Mouse (Mus musculus): ENCODE data around the gene Fam129b. TPM values are rescaled to one million over a fixed set of nuclear protein-coding genes. Genes with fewer than 3 reads are reported as not detected.

Gene Fam129b
- polyA plus RNA-seq, 1 experiment from 2014 or later, result 39.0 TPM

DNA sequence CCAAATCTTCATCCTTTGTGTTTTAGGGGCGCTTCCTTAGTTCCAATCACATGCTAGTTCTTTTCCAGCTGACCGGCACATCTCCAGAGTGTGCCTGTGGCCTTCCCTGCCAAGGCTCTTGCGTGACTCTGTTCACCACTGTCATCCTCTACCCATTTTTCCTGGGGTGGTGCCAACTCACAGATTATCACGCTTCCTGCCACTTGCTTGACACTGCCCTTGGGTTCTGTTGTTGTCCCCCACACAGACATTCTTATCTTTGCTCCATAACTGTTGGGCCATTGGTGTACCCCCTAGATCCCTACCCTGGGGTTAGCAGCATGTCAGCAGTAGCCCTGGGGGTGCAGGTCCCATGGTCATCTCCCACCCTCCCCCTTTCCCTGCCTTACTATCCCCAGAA, 27.6 kb downstream of the Fam129b start:
- no peak overlapping the region for H3K4me2 ChIP-seq (ENCODE audit: low read depth, low read length)
- DNase-seq (ENCODE audit: low spot score) (no peak), ATAC-seq (ENCODE audit: low read depth) (no peak)
- WGBS, result 92% methylated on average over 4 of the region's 4 CpGs
- H3K9ac ChIP-seq (ENCODE audit: low read depth, low read length), result no peak overlapping the region
- peaks cover 13% of the 10 kb centered on the region for H3K4me1 ChIP-seq (ENCODE audit: control insufficient read depth, insufficient read depth, low read length)
- no peaks in the 10 kb centered on the region for H3K9me3 ChIP-seq (ENCODE audit: control insufficient read depth, low read length)
- no peak overlapping the region for H3K4me3 ChIP-seq (ENCODE audit: low read depth, low read length)
- no peak overlapping the region for H3K27ac ChIP-seq (replicated peaks; ENCODE audit: low read depth, low read length)
- no peaks in the 10 kb centered on the region; the same call in 1 of the 2 replicates for H3K36me3 ChIP-seq (ENCODE audit: control insufficient read depth, insufficient read depth, low read length)
- no peaks in the 10 kb centered on the region for H3K27me3 ChIP-seq (replicated peaks; ENCODE audit: control insufficient read depth, insufficient read depth, low read length)

DNA sequence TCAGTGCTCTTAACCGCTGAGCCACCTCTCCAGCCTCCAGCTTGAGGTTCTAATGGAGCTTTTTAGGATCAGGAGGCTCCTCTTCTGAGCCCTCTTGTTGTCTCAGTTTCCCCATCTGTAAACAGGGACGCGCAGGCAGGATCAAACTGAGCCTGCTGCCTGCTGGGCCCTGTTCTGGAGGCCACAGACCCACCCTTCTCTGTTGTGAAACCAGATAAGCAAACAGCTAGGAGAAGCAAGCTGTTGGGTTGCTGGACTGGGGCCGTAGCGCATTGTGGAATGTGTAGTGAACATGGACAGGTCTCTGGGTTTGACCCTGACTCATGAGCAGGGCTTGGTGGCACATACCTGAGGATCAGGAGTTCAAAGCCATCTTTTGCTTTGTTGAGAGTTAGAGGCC, 28.7 kb downstream of the Fam129b start:
- Histone ChIP-seq H3K9me3 (ENCODE audit: control insufficient read depth, low read length) (no peaks in the 10 kb centered on the region), H3K4me2 (ENCODE audit: low read depth, low read length) (no peak overlapping the region), H3K4me3 (ENCODE audit: low read depth, low read length) (no peak overlapping the region), H3K27ac (replicated peaks; ENCODE audit: low read depth, low read length) (no peak overlapping the region), H3K9ac (ENCODE audit: low read depth, low read length) (no peak overlapping the region), H3K36me3 (ENCODE audit: control insufficient read depth, insufficient read depth, low read length) (no peaks in the 10 kb centered on the region; the same call in 1 of the 2 replicates), H3K27me3 (replicated peaks; ENCODE audit: control insufficient read depth, insufficient read depth, low read length) (no peaks in the 10 kb centered on the region), H3K4me1 (ENCODE audit: control insufficient read depth, insufficient read depth, low read length) (peaks cover 14% of the 10 kb centered on the region)
- DNase-seq (ENCODE audit: low spot score), result no peak
- no peak for ATAC-seq (ENCODE audit: low read depth)
- 86% methylated on average over 5 of the region's 5 CpGs for WGBS

DNA sequence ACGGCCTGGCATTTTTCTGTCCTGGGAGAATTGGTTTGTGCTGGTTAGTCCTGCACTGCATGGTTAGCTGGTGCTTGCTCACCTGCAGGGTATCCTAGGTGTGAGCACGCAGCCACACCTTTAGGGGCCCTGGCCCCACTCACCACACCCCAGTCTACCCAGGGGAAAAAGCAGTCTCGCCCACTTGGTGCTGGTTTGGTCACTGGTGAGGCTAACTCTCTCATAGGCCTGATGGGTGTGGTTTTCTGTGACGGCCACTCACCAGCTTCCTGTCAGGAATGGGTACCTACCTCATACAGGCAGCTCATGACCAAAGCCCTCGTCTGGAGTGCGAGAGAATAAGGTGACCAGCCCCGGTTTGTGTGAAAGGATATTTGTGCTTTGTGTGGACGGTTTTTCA, 29.4 kb downstream of the Fam129b start:
- H3K4me2 ChIP-seq (ENCODE audit: low read depth, low read length), result no peak overlapping the region
- no peaks in the 10 kb centered on the region for H3K27me3 ChIP-seq (replicated peaks; ENCODE audit: control insufficient read depth, insufficient read depth, low read length)
- H3K36me3 ChIP-seq (ENCODE audit: control insufficient read depth, insufficient read depth, low read length), result peaks cover 4% of the 10 kb centered on the region
- peaks cover 14% of the 10 kb centered on the region for H3K4me1 ChIP-seq (ENCODE audit: control insufficient read depth, insufficient read depth, low read length)
- ATAC-seq (ENCODE audit: low read depth) (no peak), DNase-seq (ENCODE audit: low spot score) (no peak)
- H3K9ac ChIP-seq (ENCODE audit: low read depth, low read length), result no peak overlapping the region
- 81% methylated on average over 8 of the region's 8 CpGs for WGBS
- H3K27ac ChIP-seq (replicated peaks; ENCODE audit: low read depth, low read length), result no peak overlapping the region
- no peak overlapping the region for H3K4me3 ChIP-seq (ENCODE audit: low read depth, low read length)
- no peaks in the 10 kb centered on the region for H3K9me3 ChIP-seq (ENCODE audit: control insufficient read depth, low read length)

DNA sequence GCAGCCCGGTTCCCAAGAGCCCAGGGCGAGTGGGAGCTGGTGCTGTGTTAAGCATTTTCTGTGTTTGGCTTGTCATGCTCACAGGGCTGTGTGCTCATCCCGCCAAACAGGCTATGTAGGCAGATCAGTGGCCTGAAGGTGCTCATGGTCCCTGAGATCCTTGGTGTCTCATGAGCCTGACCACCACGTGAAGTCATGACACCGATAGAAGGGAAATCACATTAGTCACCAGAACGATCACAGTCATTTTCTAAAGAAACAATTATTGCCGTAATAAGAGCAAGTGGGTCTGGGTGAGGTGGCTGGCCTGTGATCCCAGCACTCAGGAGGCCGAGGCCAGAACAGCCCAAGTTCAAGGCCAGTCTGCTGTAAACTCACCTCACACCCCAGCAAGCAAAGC, 31.5 kb downstream of the Fam129b start:
- no peak for DNase-seq (ENCODE audit: low spot score)
- no peak for ATAC-seq (ENCODE audit: low read depth)
- peaks cover 22% of the 10 kb centered on the region for H3K36me3 ChIP-seq (ENCODE audit: control insufficient read depth, insufficient read depth, low read length)
- peaks cover 14% of the 10 kb centered on the region for H3K4me1 ChIP-seq (ENCODE audit: control insufficient read depth, insufficient read depth, low read length)
- H3K4me3 ChIP-seq (ENCODE audit: low read depth, low read length), result no peak overlapping the region
- H3K27ac ChIP-seq (replicated peaks; ENCODE audit: low read depth, low read length), result peak overlapping the region; percentile 72
- no peaks in the 10 kb centered on the region for H3K27me3 ChIP-seq (replicated peaks; ENCODE audit: control insufficient read depth, insufficient read depth, low read length)
- no peak overlapping the region for H3K9ac ChIP-seq (ENCODE audit: low read depth, low read length)
- H3K4me2 ChIP-seq (ENCODE audit: low read depth, low read length), result no peak overlapping the region
- H3K9me3 ChIP-seq (ENCODE audit: control insufficient read depth, low read length), result no peaks in the 10 kb centered on the region
- WGBS, result 63% methylated on average over 8 of the region's 8 CpGs

DNA sequence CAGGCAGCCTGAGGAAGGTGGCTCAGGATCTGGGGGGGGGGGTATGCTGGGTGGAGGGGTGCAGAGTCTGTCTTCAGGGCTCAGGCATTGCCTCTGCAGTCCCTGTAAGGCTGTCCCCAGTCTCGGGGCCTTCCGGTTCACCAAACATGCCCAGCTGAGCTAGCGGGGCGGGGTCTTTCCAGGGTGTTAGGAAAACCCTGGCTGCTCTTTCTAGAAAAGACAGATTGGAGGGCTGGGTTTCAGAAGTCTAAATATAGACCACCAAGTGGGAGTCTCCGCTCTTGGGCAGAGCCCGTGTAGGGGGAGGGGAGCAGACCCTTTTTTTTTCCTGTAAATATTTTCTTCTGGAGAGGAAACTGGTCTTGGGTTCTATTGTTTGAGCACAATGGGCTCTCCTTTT, 32.4 kb downstream of the Fam129b start:
- H3K36me3 ChIP-seq (ENCODE audit: control insufficient read depth, insufficient read depth, low read length), result peaks cover 30% of the 10 kb centered on the region
- 0 out of 2 replicates have a peak overlapping the region, but pooled peaks have one; percentile 21 for H3K9ac ChIP-seq (ENCODE audit: low read depth, low read length)
- no peaks in the 10 kb centered on the region for H3K9me3 ChIP-seq (ENCODE audit: control insufficient read depth, low read length)
- DNase-seq (ENCODE audit: low spot score) (peak; percentile 93), ATAC-seq (ENCODE audit: low read depth) (peak; percentile 70)
- peaks cover 14% of the 10 kb centered on the region for H3K4me1 ChIP-seq (ENCODE audit: control insufficient read depth, insufficient read depth, low read length)
- no peaks in the 10 kb centered on the region for H3K27me3 ChIP-seq (replicated peaks; ENCODE audit: control insufficient read depth, insufficient read depth, low read length)
- no peak overlapping the region for H3K4me2 ChIP-seq (ENCODE audit: low read depth, low read length)
- WGBS, result 8% methylated on average over 6 of the region's 6 CpGs
- peak overlapping the region; percentile 72 for H3K27ac ChIP-seq (replicated peaks; ENCODE audit: low read depth, low read length)
- no peak overlapping the region for H3K4me3 ChIP-seq (ENCODE audit: low read depth, low read length)

DNA sequence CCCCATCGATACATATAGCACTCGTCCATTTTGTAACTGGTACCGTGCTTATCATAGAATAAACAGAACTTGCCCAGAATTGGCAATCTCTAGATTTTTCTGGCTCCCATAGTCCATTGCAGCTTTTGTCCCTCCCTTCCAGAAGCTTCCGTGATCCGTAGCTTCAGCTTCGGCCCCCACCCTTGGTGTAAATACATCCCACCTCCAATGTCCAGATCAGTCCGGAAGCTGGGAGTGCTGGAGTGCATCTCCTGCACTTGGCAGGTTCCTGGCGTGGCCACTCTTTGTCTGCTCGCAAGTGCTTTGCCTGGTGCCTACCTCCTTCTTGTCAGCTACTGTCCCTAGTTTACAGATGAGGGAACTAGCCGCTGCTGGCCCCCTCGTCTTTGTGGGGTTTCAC, 32.9 kb downstream of the Fam129b start:
- WGBS, result 48% methylated on average over 11 of the region's 11 CpGs
- peaks cover 34% of the 10 kb centered on the region for H3K36me3 ChIP-seq (ENCODE audit: control insufficient read depth, insufficient read depth, low read length)
- DNase-seq (ENCODE audit: low spot score) (no peak), ATAC-seq (ENCODE audit: low read depth) (no peak)
- no peaks in the 10 kb centered on the region for H3K9me3 ChIP-seq (ENCODE audit: control insufficient read depth, low read length)
- H3K9ac ChIP-seq (ENCODE audit: low read depth, low read length), result no peak overlapping the region
- H3K27ac ChIP-seq (replicated peaks; ENCODE audit: low read depth, low read length), result peak overlapping the region; percentile 72
- H3K4me3 ChIP-seq (ENCODE audit: low read depth, low read length), result no peak overlapping the region
- H3K27me3 ChIP-seq (replicated peaks; ENCODE audit: control insufficient read depth, insufficient read depth, low read length), result no peaks in the 10 kb centered on the region
- H3K4me1 ChIP-seq (ENCODE audit: control insufficient read depth, insufficient read depth, low read length), result peaks cover 14% of the 10 kb centered on the region
- H3K4me2 ChIP-seq (ENCODE audit: low read depth, low read length), result no peak overlapping the region

DNA sequence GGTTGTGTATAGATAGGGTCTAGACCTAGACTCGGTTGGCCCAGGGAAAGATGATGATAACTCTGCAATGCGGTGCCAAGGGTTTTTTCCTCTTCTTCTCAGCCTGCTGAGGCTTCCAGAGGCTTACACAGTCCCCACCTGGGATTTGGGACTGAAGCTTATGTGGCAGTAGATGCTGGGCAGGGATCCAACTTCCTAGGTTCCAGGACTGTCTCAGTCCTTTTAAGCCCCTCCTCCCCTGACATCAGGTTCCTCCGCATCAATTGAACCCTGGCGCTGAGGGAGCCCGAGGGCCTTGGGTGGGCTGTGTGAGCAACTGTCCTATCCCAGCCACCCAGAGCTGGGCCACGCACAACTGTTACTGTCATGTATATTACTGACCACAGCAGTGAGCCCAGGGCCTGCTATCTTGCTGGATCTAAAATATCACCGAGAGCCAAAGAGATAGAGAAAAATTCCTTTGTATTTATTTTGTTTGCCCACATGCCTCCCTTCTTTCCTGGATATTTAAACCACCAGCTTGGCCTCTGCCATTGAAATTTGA, 35.8 kb downstream of the Fam129b start:
- Histone ChIP-seq H3K27ac (replicated peaks; ENCODE audit: low read depth, low read length) (no peak overlapping the region), H3K4me3 (ENCODE audit: low read depth, low read length) (no peak overlapping the region), H3K9ac (ENCODE audit: low read depth, low read length) (no peak overlapping the region), H3K9me3 (ENCODE audit: control insufficient read depth, low read length) (no peaks in the 10 kb centered on the region), H3K4me1 (ENCODE audit: control insufficient read depth, insufficient read depth, low read length) (peaks cover 14% of the 10 kb centered on the region), H3K27me3 (replicated peaks; ENCODE audit: control insufficient read depth, insufficient read depth, low read length) (no peaks in the 10 kb centered on the region), H3K36me3 (ENCODE audit: control insufficient read depth, insufficient read depth, low read length) (peaks cover 45% of the 10 kb centered on the region), H3K4me2 (ENCODE audit: low read depth, low read length) (no peak overlapping the region)
- ATAC-seq (ENCODE audit: low read depth) (no peak), DNase-seq (ENCODE audit: low spot score) (no peak)
- WGBS, result 73% methylated on average over 7 of the region's 7 CpGs

DNA sequence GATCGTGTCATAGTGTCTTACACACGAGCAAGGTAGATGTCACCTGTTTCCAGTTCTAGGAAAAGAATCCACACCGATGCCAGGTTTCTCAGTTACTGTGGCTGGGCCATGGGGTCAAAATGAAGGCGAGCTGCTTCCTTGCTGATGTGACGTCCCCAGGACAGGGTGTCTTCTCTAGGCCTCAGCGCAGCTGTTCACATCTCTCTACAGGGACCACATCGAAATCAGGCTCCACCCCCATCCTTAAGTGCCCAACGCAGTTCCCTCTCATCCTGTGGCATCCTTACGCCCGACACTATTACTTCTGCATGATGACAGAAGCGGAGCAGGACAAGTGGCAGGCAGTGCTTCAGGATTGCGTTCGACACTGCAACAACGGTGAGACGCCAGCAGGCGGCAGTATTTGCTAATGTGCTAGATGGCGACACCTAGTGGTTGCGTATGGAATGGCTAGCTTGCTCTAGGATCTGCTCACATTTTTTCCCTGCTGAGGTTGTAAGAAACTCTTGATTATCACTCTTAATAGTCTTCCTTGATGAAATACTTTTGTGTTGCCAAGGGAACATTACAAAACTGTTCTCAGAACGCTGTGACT, 36.4 kb downstream of the Fam129b start:
- Histone ChIP-seq H3K4me3 (ENCODE audit: low read depth, low read length) (no peak overlapping the region), H3K9ac (ENCODE audit: low read depth, low read length) (no peak overlapping the region), H3K27ac (replicated peaks; ENCODE audit: low read depth, low read length) (no peak overlapping the region), H3K27me3 (replicated peaks; ENCODE audit: control insufficient read depth, insufficient read depth, low read length) (no peaks in the 10 kb centered on the region), H3K9me3 (ENCODE audit: control insufficient read depth, low read length) (no peaks in the 10 kb centered on the region), H3K4me2 (ENCODE audit: low read depth, low read length) (no peak overlapping the region), H3K36me3 (ENCODE audit: control insufficient read depth, insufficient read depth, low read length) (peaks cover 45% of the 10 kb centered on the region), H3K4me1 (ENCODE audit: control insufficient read depth, insufficient read depth, low read length) (peaks cover 14% of the 10 kb centered on the region)
- DNase-seq (ENCODE audit: low spot score) (peak; percentile 89), ATAC-seq (ENCODE audit: low read depth) (peak; percentile 32; the same call in 1 of the 2 replicates)
- 29% methylated on average over 19 of the region's 19 CpGs for WGBS

DNA sequence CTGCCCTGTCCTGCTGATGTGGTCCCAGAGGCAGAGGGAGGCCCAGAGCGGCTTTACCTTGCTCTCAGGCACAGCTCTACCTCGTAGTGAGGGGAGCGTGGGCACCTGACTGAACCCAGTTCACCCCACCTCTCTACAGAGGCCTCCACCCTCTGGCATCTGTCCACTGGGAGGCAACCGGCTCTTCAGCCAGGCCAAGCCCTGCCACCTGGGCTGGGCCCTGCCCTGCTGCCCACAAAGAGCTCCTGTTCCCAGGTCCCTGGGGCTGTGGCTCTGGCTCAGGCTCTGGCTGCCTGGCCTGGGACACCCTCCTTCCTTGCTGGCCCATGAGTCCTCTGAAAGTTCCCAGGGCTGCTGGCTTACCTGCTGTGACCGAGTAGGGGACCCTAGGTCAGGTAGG, 38.4 kb downstream of the Fam129b start:
- WGBS, result 74% methylated on average over 5 of the region's 5 CpGs
- no peak for DNase-seq (ENCODE audit: low spot score)

More for the DNA sequence above, 38.4 kb downstream of the Fam129b start:
- H3K27me3 ChIP-seq (replicated peaks; ENCODE audit: control insufficient read depth, insufficient read depth, low read length), result no peaks in the 10 kb centered on the region
- no peaks in the 10 kb centered on the region for H3K9me3 ChIP-seq (ENCODE audit: control insufficient read depth, low read length)
- peak overlapping the region; percentile 69 for H3K27ac ChIP-seq (replicated peaks; ENCODE audit: low read depth, low read length)
- peak overlapping the region; percentile 40; the same call in 1 of the 2 replicates for H3K9ac ChIP-seq (ENCODE audit: low read depth, low read length)
- no peak overlapping the region for H3K4me3 ChIP-seq (ENCODE audit: low read depth, low read length)
- no peaks in the 10 kb centered on the region; the same call in 1 of the 2 replicates for H3K4me1 ChIP-seq (ENCODE audit: control insufficient read depth, insufficient read depth, low read length)
- ATAC-seq (ENCODE audit: low read depth), result no peak
- peaks cover 61% of the 10 kb centered on the region for H3K36me3 ChIP-seq (ENCODE audit: control insufficient read depth, insufficient read depth, low read length)
- H3K4me2 ChIP-seq (ENCODE audit: low read depth, low read length), result no peak overlapping the region
